Mouse (Mus musculus): ENCODE results near the gene Eno3. TPM values are rescaled to one million over a fixed set of nuclear protein-coding genes. Genes with fewer than 3 reads are reported as not detected.

The Eno3 gene
- total and polyA plus RNA-seq, 3 experiments = 11.2 to 26.4 (median 23.0) TPM

DNA sequence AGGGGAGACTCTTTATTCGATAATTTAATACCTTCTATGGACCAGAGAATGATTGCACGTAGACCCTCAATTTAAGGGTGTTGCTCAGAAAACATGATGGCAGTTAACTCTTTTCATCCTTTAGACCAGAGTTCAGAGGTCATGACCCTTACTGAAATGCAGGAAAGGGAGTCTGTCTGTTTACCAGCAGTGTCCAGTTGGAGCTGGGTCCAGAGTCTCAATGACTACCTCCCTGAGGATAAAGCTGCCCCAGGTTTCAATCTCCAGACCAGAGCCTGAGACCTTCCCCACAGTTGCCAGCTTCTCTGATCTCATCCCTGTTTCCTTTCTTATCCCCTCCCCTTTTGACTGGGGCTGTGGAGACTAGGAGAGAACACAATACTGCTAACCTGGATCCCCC lies 21.6 kb downstream of the Eno3 start:
- in situ Hi-C loops (cut with MboI; ENCODE audit: low pct_ligation_motif_present, low pct_unique_long_range_greater_than_20kb, low sequenced_read_pairs) (no loop called here), dilution Hi-C loops (cut with MboI; ENCODE audit: extremely low pct_ligation_motif_present, extremely low pct_unique_long_range_greater_than_20kb, low sequenced_read_pairs) (no loop called here)
- no peak overlapping the region for H3K4me3 ChIP-seq (replicated peaks in 1 of 3; ENCODE audit: low read depth in 2 of 3, low read length in 2 of 3, poor library complexity in 1 of 3)
- H3K9ac ChIP-seq (ENCODE audit: insufficient read depth, low read depth) = no peak overlapping the region
- no peak for DNase-seq (ENCODE audit: extremely low read depth)
- peaks cover 0 to 47% of the 10 kb centered on the region in 2 experiments for H3K4me1 ChIP-seq (ENCODE audit: control insufficient read depth in 1 of 2, insufficient read depth in 2 of 2)
- no peak overlapping the region for H3K4me2 ChIP-seq (ENCODE audit: insufficient read depth, low read depth, poor library complexity, severe bottlenecking)
- H3K9me3 ChIP-seq (replicated peaks; ENCODE audit: low read length) = no peaks in the 10 kb centered on the region
- H3K27me3 ChIP-seq (replicated peaks) = no peaks in the 10 kb centered on the region
- peaks cover 64 to 92% of the 10 kb centered on the region in 2 experiments for H3K36me3 ChIP-seq (replicated peaks in 1 of 2; ENCODE audit: control insufficient read depth in 1 of 2, insufficient read depth in 1 of 2, low read length in 1 of 2)
- no peaks in the 10 kb centered on the region for H3K79me2 ChIP-seq (replicated peaks; ENCODE audit: control insufficient read depth, extremely low read depth, insufficient read depth, poor library complexity, severe bottlenecking)
- H3K27ac ChIP-seq (ENCODE audit: insufficient read depth, low read depth) = no peak overlapping the region
- TF ChIP-seq RCOR1 (conservative IDR thresholded peaks at IDR 0.05; ENCODE audit: low read depth, low read length) (no peak), MXI1 (IDR thresholded peaks at IDR 0.05; ENCODE audit: low read depth, low read length) (no peak), POLR2A (IDR thresholded peaks at IDR 0.05; ENCODE audit: low read depth, low read length) (no peak), EP300 (IDR thresholded peaks at IDR 0.05; ENCODE audit: low read length) (no peak), ETS1 (conservative IDR thresholded peaks at IDR 0.05; ENCODE audit: low read depth, low read length) (no peak), PAX5 (IDR thresholded peaks at IDR 0.05; ENCODE audit: low read length) (no peak), MAX (IDR thresholded peaks at IDR 0.05; ENCODE audit: low read length) (no peak), ZKSCAN1 (IDR thresholded peaks at IDR 0.05; ENCODE audit: borderline replicate concordance, low read depth, low read length) (no peak), MAFK (IDR thresholded peaks at IDR 0.05; ENCODE audit: insufficient replicate concordance, low read length) (no peak), POLR2AphosphoS2 (IDR thresholded peaks at IDR 0.05; ENCODE audit: low read depth, low read length) (no peak), BHLHE40 (IDR thresholded peaks at IDR 0.05; ENCODE audit: low read depth, low read length) (no peak), E2F4 (IDR thresholded peaks at IDR 0.05; ENCODE audit: insufficient replicate concordance, low read depth, low read length) (no peak)

DNA sequence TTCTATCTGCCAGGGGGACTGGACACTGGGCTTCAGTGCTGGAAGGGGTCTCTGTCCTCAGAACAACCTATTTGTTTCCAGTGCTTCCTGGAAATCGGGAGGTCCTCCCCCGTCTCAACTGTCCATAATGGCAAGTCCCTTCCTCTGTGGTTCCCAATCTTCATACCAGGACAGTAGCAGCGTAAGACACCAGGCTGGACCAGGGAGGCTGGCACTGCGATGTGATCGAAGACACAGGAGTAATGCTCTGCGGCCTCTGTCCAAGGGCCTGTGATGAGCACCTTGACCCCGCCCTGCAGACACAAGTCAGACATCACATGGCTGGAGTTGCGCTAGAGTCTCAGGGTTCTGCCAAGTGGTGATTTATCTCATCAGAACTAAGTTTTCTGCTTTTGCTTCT lies 22.4 kb downstream of the Eno3 start:
- Histone ChIP-seq H3K4me1 (ENCODE audit: control insufficient read depth in 1 of 2, insufficient read depth in 2 of 2) (peaks cover 0 to 55% of the 10 kb centered on the region in 2 experiments), H3K27ac (ENCODE audit: insufficient read depth, low read depth) (no peak overlapping the region), H3K9me3 (replicated peaks; ENCODE audit: low read length) (no peaks in the 10 kb centered on the region), H3K36me3 (replicated peaks in 1 of 2; ENCODE audit: control insufficient read depth in 1 of 2, insufficient read depth in 1 of 2, low read length in 1 of 2) (peaks cover 66 to 92% of the 10 kb centered on the region in 2 experiments), H3K79me2 (replicated peaks; ENCODE audit: control insufficient read depth, extremely low read depth, insufficient read depth, poor library complexity, severe bottlenecking) (no peaks in the 10 kb centered on the region), H3K27me3 (replicated peaks) (no peaks in the 10 kb centered on the region), H3K4me3 (replicated peaks in 1 of 3; ENCODE audit: low read depth in 2 of 3, low read length in 2 of 3, poor library complexity in 1 of 3) (no peak overlapping the region), H3K9ac (ENCODE audit: insufficient read depth, low read depth) (no peak overlapping the region), H3K4me2 (ENCODE audit: insufficient read depth, low read depth, poor library complexity, severe bottlenecking) (no peak overlapping the region)
- in situ Hi-C loops (cut with MboI; ENCODE audit: low pct_ligation_motif_present, low pct_unique_long_range_greater_than_20kb, low sequenced_read_pairs) (no loop called here), dilution Hi-C loops (cut with MboI; ENCODE audit: extremely low pct_ligation_motif_present, extremely low pct_unique_long_range_greater_than_20kb, low sequenced_read_pairs) (no loop called here)
- no peak for TF ChIP-seq E2F4 (IDR thresholded peaks at IDR 0.05; ENCODE audit: insufficient replicate concordance, low read depth, low read length)
- no peak for TF ChIP-seq BHLHE40 (IDR thresholded peaks at IDR 0.05; ENCODE audit: low read depth, low read length)
- no peak for TF ChIP-seq NELFE (IDR thresholded peaks at IDR 0.05; ENCODE audit: low read depth, low read length)
- no peak for TF ChIP-seq ZMIZ1 (IDR thresholded peaks at IDR 0.05; ENCODE audit: low read depth, low read length)
- DNase-seq (ENCODE audit: extremely low read depth) = no peak

- Histone ChIP-seq H3K4me2 (ENCODE audit: insufficient read depth, low read depth, poor library complexity, severe bottlenecking) (no peak overlapping the region), H3K9ac (ENCODE audit: insufficient read depth, low read depth) (no peak overlapping the region), H3K4me3 (replicated peaks in 1 of 3; ENCODE audit: low read depth in 2 of 3, low read length in 2 of 3, poor library complexity in 1 of 3) (no peak overlapping the region), H3K79me2 (replicated peaks; ENCODE audit: control insufficient read depth, extremely low read depth, insufficient read depth, poor library complexity, severe bottlenecking) (no peaks in the 10 kb centered on the region), H3K36me3 (replicated peaks in 1 of 2; ENCODE audit: control insufficient read depth in 1 of 2, insufficient read depth in 1 of 2, low read length in 1 of 2) (peaks cover 64 to 93% of the 10 kb centered on the region in 2 experiments), H3K4me1 (ENCODE audit: control insufficient read depth in 1 of 2, insufficient read depth in 2 of 2) (peaks cover 0 to 60% of the 10 kb centered on the region in 2 experiments), H3K27ac (ENCODE audit: insufficient read depth, low read depth) (no peak overlapping the region), H3K9me3 (replicated peaks; ENCODE audit: low read length) (no peaks in the 10 kb centered on the region), H3K27me3 (replicated peaks) (no peaks in the 10 kb centered on the region)
- in situ Hi-C loops (cut with MboI; ENCODE audit: low pct_ligation_motif_present, low pct_unique_long_range_greater_than_20kb, low sequenced_read_pairs) (no loop called here), dilution Hi-C loops (cut with MboI; ENCODE audit: extremely low pct_ligation_motif_present, extremely low pct_unique_long_range_greater_than_20kb, low sequenced_read_pairs) (no loop called here)
- peak; percentile 76 for DNase-seq (ENCODE audit: extremely low read depth)
- peak; percentile 34; the same call in 1 of the 2 replicates for TF ChIP-seq ZNF384 (IDR thresholded peaks at IDR 0.05; ENCODE audit: low read depth, low read length)
- no peak for TF ChIP-seq GABPA (IDR thresholded peaks at IDR 0.05; ENCODE audit: insufficient replicate concordance, low read depth, low read length)
- no peak for TF ChIP-seq NELFE (IDR thresholded peaks at IDR 0.05; ENCODE audit: low read depth, low read length)
Observed at GRCm38 (mm10) chr11:70679894-70680293, 22.9 kb downstream of the Eno3 start.

Measured in CH12.LX (cell line).